Mouse (Mus musculus) forebrain, embryonic 13.5 days (tissue): ENCODE measurements around the gene Mxra8. TPM values are rescaled to one million over a fixed set of nuclear protein-coding genes. Genes with fewer than 3 reads are reported as not detected.
A peak's percentile ranks its signal among the peaks of the same experiment; 100 is the strongest.

Source experiments
- ATAC-seq: fragments of 200-750 bp; cut with Nextera tagmentation; 2 replicates; pipeline ENCODE4 v1.8.0; 2017
- H3K27ac ChIP-seq: fragments of 300-500 bp; sonication (generic); 2 replicates; pipeline ENCODE4 v1.5.1; 2015; ENCODE audit warnings: inconsistent platforms, mild to moderate bottlenecking, moderate library complexity
- H3K27me3 ChIP-seq: fragments of 300-500 bp; sonication (generic); 2 replicates; pipeline ENCODE4 v1.6.1; 2015; ENCODE audit warnings: mild to moderate bottlenecking, inconsistent platforms
- H3K36me3 ChIP-seq: fragments of 300-500 bp; sonication (generic); 2 replicates; pipeline ENCODE4 v1.6.1; 2015; ENCODE audit warnings: mild to moderate bottlenecking, inconsistent platforms; ENCODE audit not compliant: poor library complexity, severe bottlenecking
- H3K4me1 ChIP-seq: fragments of 300-500 bp; sonication (generic); 2 replicates; pipeline ENCODE4 v1.6.1; 2015; ENCODE audit warnings: inconsistent platforms
- H3K4me2 ChIP-seq: fragments of 300-500 bp; sonication (generic); 2 replicates; pipeline ENCODE4 v1.6.1; 2015; ENCODE audit warnings: inconsistent platforms, mild to moderate bottlenecking, moderate library complexity
- H3K4me3 ChIP-seq: fragments of 300-500 bp; sonication (generic); 2 replicates; pipeline ENCODE4 v1.5.1; 2015; ENCODE audit warnings: mild to moderate bottlenecking, inconsistent platforms
- H3K9ac ChIP-seq: fragments of 300-500 bp; sonication (generic); 2 replicates; pipeline ENCODE4 v1.6.1; 2015; ENCODE audit warnings: mild to moderate bottlenecking, inconsistent platforms
- H3K9me3 ChIP-seq: fragments of 300-500 bp; sonication (generic); replicated peaks from 2 replicates; pipeline ENCODE4 v1.6.1; 2016; ENCODE audit warnings: inconsistent platforms
- WGBS: fragments of 180-500 bp; shearing (Covaris S2); methylation state at CpG from one replicate; pipeline ENCODE4 v1.1.7; 2015; 5-methylcytosine and 5-hydroxymethylcytosine counted together
- polyA plus RNA-seq: library from polyadenylated mRNA; unstranded; fragments of >200 nt; fragmentation: Nextera tagmentation; extraction: Ambion mirVana; gene quantifications from 2 replicates; pipeline ENCODE4 v1.2.1, GENCODE M21; 2015

The Mxra8 gene
- polyA plus RNA-seq: 15.6 and 17.1 TPM in 2 replicates

DNA sequence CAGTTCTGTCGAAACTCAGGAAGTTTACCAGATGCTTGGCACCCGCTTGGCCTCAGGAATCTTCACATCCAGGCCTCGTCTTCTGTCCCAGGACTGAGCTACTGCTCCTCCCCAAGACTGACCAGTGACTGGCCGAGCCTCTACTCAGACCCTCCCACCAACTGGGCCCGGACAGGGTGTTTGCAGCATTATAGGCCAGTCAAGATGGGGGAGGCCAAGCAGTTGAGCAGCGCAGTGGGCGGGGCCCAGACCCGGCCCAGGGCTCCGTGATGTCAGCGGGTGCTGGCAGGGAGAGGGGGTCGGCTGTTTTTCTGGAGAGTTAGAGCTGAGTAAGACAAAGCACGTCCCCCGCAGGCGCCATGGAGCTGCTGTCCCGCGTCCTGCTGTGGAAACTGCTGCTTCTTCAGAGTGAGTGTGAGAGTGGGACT lies at the start of gene Mxra8:
Mxra8 (plus strand) TSS at position 198 of the 428 bp plus-strand sequence.
- peak within 1 kb of the TSS; percentile 36 for H3K4me3 ChIP-seq
- H3K27me3 ChIP-seq: peaks cover 15% of the 10 kb centered on the region
- peaks cover 25% of the 10 kb centered on the region for H3K4me1 ChIP-seq
- WGBS: 3% methylated on average over 16 of the region's 16 CpGs
- H3K27ac ChIP-seq: no peak within 1 kb of the TSS
- peak within 1 kb of the TSS; percentile 62 for H3K4me2 ChIP-seq
- peak; percentile 72 for ATAC-seq
- H3K36me3 ChIP-seq: no peaks in the 10 kb centered on the region
- H3K9me3 ChIP-seq: no peaks in the 10 kb centered on the region
- peak within 1 kb of the TSS; percentile 60 for H3K9ac ChIP-seq

- no peak within 1 kb of the TSS for H3K4me3 ChIP-seq
Observed at GRCm38 (mm10) chr4:155790021-155790489, 49.4 kb upstream of the Mxra8 start, which contains the start of gene Ankrd65. TSS of gene Ankrd65 (plus strand) at chr4:155790439.

DNA sequence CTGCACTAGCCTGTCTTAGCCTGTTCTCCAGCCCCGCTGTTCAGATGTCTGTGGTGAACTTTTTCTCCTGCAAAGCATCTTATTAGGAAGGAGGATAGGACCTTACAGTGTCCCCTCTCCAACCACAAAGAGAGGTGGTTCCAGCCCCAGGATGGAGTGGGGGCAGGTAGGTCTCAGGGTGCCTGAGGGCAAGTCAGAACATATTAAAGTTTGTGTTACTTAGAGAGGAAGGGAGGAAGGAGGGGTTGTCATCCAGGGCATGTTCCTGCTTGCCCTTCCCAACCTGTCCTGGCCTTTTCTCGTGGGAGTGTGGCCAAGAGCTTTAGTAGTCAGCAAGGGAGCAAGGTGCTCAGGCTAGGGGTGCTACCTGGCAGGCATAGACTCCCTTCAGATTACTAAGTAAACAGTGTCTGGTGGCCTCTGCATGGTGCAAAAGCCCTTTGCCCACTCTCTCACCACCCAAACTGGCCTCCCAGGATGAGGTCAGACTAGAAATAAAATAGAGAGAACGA lies 48.8 kb upstream of the Mxra8 start:
- ATAC-seq: no peak
- no peak overlapping the region for H3K9ac ChIP-seq
- peaks cover 10% of the 10 kb centered on the region for H3K27me3 ChIP-seq
- no peak overlapping the region for H3K27ac ChIP-seq
- no peak overlapping the region for H3K4me3 ChIP-seq
- H3K9me3 ChIP-seq: no peaks in the 10 kb centered on the region
- H3K36me3 ChIP-seq: no peaks in the 10 kb centered on the region
- no peaks in the 10 kb centered on the region for H3K4me1 ChIP-seq
- H3K4me2 ChIP-seq: no peak overlapping the region
- 70% methylated on average over 3 of the region's 3 CpGs for WGBS

More at GRCm38 (mm10) chr4:155790021-155790489, 49.4 kb upstream of the Mxra8 start, which contains the start of gene Ankrd65:
- Histone ChIP-seq H3K36me3 (no peaks in the 10 kb centered on the region), H3K27me3 (peaks cover 10% of the 10 kb centered on the region), H3K4me2 (no peak within 1 kb of the TSS), H3K4me1 (peaks cover 3% of the 10 kb centered on the region; the same call in 1 of the 2 replicates), H3K9me3 (no peaks in the 10 kb centered on the region), H3K9ac (no peak within 1 kb of the TSS), H3K27ac (no peak within 1 kb of the TSS)
- ATAC-seq: no peak
- WGBS: 76% methylated on average over 3 of the region's 3 CpGs

GRCm38 (mm10) chr4:155791240-155791933 lies 48.1 kb upstream of the Mxra8 start:
- no peaks in the 10 kb centered on the region for H3K9me3 ChIP-seq
- H3K4me2 ChIP-seq: no peak overlapping the region
- no peak overlapping the region for H3K4me3 ChIP-seq
- no peaks in the 10 kb centered on the region for H3K4me1 ChIP-seq
- peaks cover 10% of the 10 kb centered on the region for H3K27me3 ChIP-seq
- no peak for ATAC-seq
- H3K27ac ChIP-seq: no peak overlapping the region
- H3K36me3 ChIP-seq: no peaks in the 10 kb centered on the region
- WGBS: 79% methylated on average over 24 of the region's 24 CpGs
- H3K9ac ChIP-seq: no peak overlapping the region

DNA sequence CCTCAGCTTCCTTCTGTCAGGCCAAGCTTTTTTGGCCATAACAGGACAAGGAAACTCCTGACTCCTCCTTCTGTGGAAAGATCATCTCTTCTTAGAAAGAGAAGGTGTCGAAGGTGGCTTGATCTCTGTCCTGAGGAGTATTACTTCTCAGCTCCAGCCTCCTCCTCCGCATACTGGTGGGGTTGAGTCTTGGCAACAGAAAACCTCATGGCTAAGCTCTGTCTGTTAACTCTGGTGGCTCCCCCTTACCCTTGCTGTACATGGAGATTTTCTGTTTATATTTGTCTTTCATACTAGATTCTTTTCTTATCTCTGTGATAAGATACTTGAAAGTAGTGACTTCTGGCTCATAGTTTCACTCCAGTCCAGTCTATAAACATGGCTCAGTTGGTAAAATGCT lies 45.8 kb upstream of the Mxra8 start:
- no peaks in the 10 kb centered on the region for H3K4me1 ChIP-seq
- H3K4me2 ChIP-seq: no peak overlapping the region
- ATAC-seq: no peak
- no peak overlapping the region for H3K4me3 ChIP-seq
- H3K36me3 ChIP-seq: no peaks in the 10 kb centered on the region
- no peaks in the 10 kb centered on the region for H3K9me3 ChIP-seq
- 79% methylated on average over 2 of the region's 2 CpGs for WGBS
- peaks cover 10% of the 10 kb centered on the region for H3K27me3 ChIP-seq
- no peak overlapping the region for H3K9ac ChIP-seq
- H3K27ac ChIP-seq: no peak overlapping the region

DNA sequence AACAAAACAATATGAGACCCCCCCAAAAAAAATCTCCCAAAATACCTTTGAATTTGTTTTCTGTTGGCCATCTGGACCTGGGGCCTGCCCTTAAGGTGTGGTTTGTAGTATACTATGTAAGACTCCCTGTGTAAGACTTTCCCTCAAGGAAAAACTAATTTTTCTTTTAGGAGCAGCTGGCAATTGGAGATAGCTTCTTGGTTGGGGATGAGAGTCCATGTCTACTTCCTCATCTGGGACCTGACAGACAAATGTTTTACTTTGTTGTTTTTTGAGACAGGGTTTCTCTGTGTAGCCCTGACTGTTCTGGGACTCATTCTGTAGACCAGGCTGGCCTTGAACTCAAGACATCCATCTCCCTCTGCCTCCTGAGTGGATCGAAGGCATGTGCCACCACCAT lies 37.4 kb upstream of the Mxra8 start:
- Histone ChIP-seq H3K36me3 (peaks cover 7% of the 10 kb centered on the region; the same call in 1 of the 2 replicates), H3K9me3 (no peaks in the 10 kb centered on the region), H3K27ac (no peak overlapping the region), H3K9ac (no peak overlapping the region), H3K4me2 (no peak overlapping the region), H3K4me1 (peaks cover 23% of the 10 kb centered on the region), H3K27me3 (no peaks in the 10 kb centered on the region), H3K4me3 (no peak overlapping the region)
- no peak for ATAC-seq
- WGBS: 100% methylated on average over 1 of the region's 1 CpGs

DNA sequence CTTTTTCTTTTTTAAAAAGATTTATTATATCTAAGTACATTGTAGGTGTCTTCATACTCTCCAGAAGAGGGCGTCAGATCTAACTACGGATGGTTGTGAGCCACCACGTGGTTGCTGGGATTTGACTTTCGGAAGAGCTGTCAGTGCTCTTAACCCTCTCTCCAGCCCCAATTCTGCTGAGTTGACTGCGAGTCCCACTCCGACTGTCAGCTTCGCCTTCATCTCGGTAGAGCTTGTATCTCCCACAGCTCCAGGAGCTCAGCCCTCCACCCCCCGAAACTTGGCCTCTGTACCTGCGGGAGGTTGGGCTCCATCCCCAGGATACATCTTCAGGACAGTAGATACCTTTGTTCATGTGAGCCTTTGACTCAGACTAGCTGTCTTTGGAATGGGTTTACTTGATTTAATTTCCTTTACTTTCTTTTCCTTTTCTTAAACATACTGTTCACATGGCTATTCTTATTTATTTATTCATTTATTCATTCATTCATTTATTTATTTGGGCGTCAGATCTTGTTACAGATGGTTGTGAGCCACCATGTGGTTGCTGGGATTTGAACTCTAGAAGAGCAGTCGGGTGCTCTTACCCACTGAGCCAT lies 36.6 kb upstream of the Mxra8 start, which contains the start of gene Mrpl20:
Mrpl20 (plus strand) TSS at position 138 of the 599 bp plus-strand sequence.
- peak; percentile 28; the same call in 1 of the 2 replicates for ATAC-seq
- Histone ChIP-seq H3K9me3 (no peaks in the 10 kb centered on the region), H3K36me3 (peaks cover 14% of the 10 kb centered on the region), H3K27me3 (no peaks in the 10 kb centered on the region), H3K4me3 (peak within 1 kb of the TSS; percentile 89), H3K9ac (peak within 1 kb of the TSS; percentile 87), H3K4me2 (peak within 1 kb of the TSS; percentile 88), H3K27ac (peak within 1 kb of the TSS; percentile 42; the same call in 1 of the 2 replicates), H3K4me1 (peaks cover 23% of the 10 kb centered on the region)
- 9% methylated on average over 12 of the region's 12 CpGs for WGBS

- Histone ChIP-seq H3K9ac (peak overlapping the region; percentile 87), H3K27me3 (no peaks in the 10 kb centered on the region), H3K36me3 (peaks cover 20% of the 10 kb centered on the region), H3K27ac (peak overlapping the region; percentile 42; the same call in 1 of the 2 replicates), H3K4me2 (peak overlapping the region; percentile 88), H3K4me3 (peak overlapping the region; percentile 89), H3K9me3 (no peaks in the 10 kb centered on the region), H3K4me1 (peaks cover 23% of the 10 kb centered on the region)
- peak; percentile 99 for ATAC-seq
- under 1% methylated on average over 58 of the region's 58 CpGs for WGBS
Observed at GRCm38 (mm10) chr4:155803340-155804041, 36.0 kb upstream of the Mxra8 start.

- H3K4me2 ChIP-seq: no peak overlapping the region
- 86% methylated on average over 3 of the region's 3 CpGs for WGBS
- H3K4me3 ChIP-seq: no peak overlapping the region
- peaks cover 29% of the 10 kb centered on the region for H3K4me1 ChIP-seq
- no peak for ATAC-seq
- no peak overlapping the region for H3K9ac ChIP-seq
- no peak overlapping the region for H3K27ac ChIP-seq
- no peaks in the 10 kb centered on the region for H3K27me3 ChIP-seq
- H3K36me3 ChIP-seq: peaks cover 49% of the 10 kb centered on the region
- no peaks in the 10 kb centered on the region for H3K9me3 ChIP-seq
Observed at GRCm38 (mm10) chr4:155807841-155808240, 31.6 kb upstream of the Mxra8 start.

DNA sequence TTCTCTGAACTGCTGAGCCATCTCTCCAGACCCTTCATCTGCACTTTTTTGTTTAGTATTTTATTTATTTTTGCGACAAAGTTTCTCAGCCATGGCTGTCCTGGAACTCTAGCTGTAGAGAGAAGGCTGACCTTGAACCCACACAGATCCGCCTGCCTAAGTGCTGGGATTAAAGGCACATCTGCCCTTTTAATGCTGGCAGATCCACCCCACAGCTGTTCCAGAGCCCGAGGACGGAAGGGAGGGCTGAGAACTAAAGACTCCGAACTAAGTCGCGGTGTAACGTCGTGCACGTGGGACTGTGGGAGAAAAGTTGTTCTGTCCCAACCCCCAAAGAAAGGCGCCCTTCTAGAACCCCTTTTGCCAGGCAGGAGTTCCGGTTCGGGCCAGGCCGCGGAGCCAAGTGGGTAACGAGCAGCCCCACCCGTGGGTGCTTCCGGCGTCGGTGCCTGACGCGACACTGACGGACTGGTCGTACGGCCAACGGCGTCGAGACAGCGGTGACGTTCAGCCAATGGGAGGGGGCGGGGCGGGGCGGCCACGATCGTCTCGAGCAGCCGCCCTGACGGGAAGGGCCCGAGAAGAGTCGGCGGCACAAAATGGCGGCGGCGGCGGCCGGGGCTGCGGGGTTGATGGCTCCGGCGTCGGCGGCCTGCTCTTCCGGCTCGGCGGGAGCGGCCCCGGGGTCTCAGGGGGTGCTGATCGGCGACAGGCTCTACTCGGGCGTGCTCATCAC lies 27.4 kb upstream of the Mxra8 start, which contains the start of gene Ccnl2:
Ccnl2 (plus strand) TSS at position 561 of the 736 bp plus-strand sequence.
- Histone ChIP-seq H3K4me3 (peak within 1 kb of the TSS; percentile 100), H3K36me3 (peaks cover 76% of the 10 kb centered on the region), H3K27ac (peak within 1 kb of the TSS; percentile 90), H3K9me3 (no peaks in the 10 kb centered on the region), H3K4me1 (peaks cover 28% of the 10 kb centered on the region), H3K4me2 (peak within 1 kb of the TSS; percentile 73), H3K27me3 (no peaks in the 10 kb centered on the region), H3K9ac (peak within 1 kb of the TSS; percentile 99)
- WGBS: under 1% methylated on average over 29 of the region's 60 CpGs
- peak; percentile 100 for ATAC-seq

DNA sequence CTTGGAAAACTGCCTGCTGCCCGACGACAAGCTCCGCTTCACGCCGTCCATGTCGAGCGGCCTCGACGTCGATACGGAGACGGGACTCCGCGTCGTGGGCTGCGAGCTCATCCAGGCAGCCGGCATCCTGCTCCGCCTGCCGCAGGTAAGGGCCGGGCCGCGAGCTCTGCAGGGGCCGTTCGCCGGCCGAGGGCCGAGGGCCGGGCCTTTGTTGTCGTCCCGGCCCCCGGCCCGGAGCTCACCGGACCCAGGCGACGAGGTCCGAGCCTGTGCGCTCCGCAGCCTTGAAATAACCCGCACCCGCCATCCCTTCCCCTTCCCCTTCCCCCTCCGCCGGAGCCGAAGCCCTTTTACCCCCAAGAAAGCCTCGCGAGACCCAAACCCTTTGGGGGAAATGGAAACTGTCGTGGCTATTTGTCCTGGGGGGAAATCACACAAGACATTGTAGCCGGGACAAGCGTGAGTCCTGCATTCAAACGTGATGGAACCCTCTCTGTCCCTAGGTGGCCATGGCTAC lies 26.8 kb upstream of the Mxra8 start:
- Histone ChIP-seq H3K4me3 (peak overlapping the region; percentile 100), H3K9me3 (no peaks in the 10 kb centered on the region), H3K27me3 (no peaks in the 10 kb centered on the region), H3K27ac (peak overlapping the region; percentile 82), H3K4me2 (peak overlapping the region; percentile 73), H3K36me3 (peaks cover 77% of the 10 kb centered on the region), H3K4me1 (peaks cover 28% of the 10 kb centered on the region), H3K9ac (peak overlapping the region; percentile 99)
- WGBS: under 1% methylated on average over 42 of the region's 49 CpGs
- peak; percentile 17 for ATAC-seq
